21 mouse cellular contexts compared by ENCODE assay signal in the genomic region with DNA sequence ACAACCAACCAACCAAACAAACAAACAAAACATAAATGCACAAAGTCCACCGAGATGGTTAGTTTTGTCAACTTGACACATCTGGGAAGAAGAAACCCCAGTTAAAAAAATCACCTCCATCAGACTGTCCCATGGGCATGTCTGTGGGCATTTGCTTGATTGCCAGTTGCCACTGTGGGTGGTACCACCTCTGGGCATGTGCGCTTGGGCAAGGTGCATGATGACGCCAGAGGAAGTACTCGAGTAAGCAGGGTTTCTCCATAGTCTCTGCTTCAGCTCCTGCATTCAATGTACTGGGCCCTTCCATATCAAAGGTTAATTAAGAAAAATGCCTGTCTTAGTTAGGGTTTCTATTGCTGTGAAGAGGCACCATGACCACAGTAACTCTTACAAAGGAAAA.
"Had no signal": no experiment of that assay in that cellular context is flagged by ENCODE, and none has a peak within 500 bp of the region (broad histone marks: within the 10 kb centered on the region; RNA-seq: fewer than 3 reads in every experiment).

No protein-coding gene starts in this region.

- H3K4me1 ChIP-seq: heart, embryonic 10.5 days; heart, embryonic 12.5 days; hindbrain, embryonic 15.5 days; limb, embryonic 15.5 days had no signal

- H3K27me3 ChIP-seq: hindbrain, embryonic 15.5 days had no signal

- H3K9ac ChIP-seq: heart, embryonic 12.5 days; hindbrain, embryonic 13.5 days; hindbrain, embryonic 15.5 days; kidney, embryonic 15.5 days; limb, embryonic 13.5 days; limb, embryonic 15.5 days had no signal

- H3K27ac ChIP-seq: heart, embryonic 10.5 days; hindbrain, embryonic 13.5 days; hindbrain, embryonic 15.5 days; hindbrain, postnatal 0 days; kidney, embryonic 15.5 days; kidney, postnatal 0 days; limb, embryonic 13.5 days; limb, embryonic 15.5 days had no signal

- H3K36me3 ChIP-seq: heart, embryonic 10.5 days; heart, embryonic 12.5 days; hindbrain, embryonic 13.5 days; hindbrain, embryonic 15.5 days; kidney, embryonic 15.5 days; limb, embryonic 13.5 days; limb, embryonic 15.5 days had no signal

- H3K4me3 ChIP-seq: heart, embryonic 10.5 days; heart, embryonic 12.5 days; hindbrain, embryonic 13.5 days; hindbrain, embryonic 15.5 days; kidney, embryonic 15.5 days; limb, embryonic 13.5 days; limb, embryonic 15.5 days had no signal

- H3K4me2 ChIP-seq: heart, embryonic 12.5 days; hindbrain, embryonic 13.5 days; hindbrain, embryonic 15.5 days; kidney, embryonic 15.5 days; limb, embryonic 13.5 days; limb, embryonic 15.5 days had no signal

- H3K9me3 ChIP-seq: heart, embryonic 10.5 days; heart, embryonic 12.5 days; hindbrain, embryonic 13.5 days; hindbrain, embryonic 15.5 days; kidney, embryonic 15.5 days; limb, embryonic 13.5 days; limb, embryonic 15.5 days had no signal

- DNase-seq: gastrocnemius, postnatal 25 days; heart, adult 18-20 months; heart, postnatal 10 days; kidney, adult 11 months; kidney, adult 2 months; kidney, adult 9 months; kidney, postnatal 14 days; kidney, postnatal 36 days; layer of hippocampus, adult 9-11 months; layer of hippocampus, postnatal 36 days; left cerebral cortex, postnatal 4 days had no signal

- ATAC-seq: hindbrain, postnatal 0 days; intestine, embryonic 16.5 days had no signal
